Comparison of ENCODE assay signal across 9 mouse cellular contexts in genomic region chr8:103808580-103808979, GRCm38 (mm10).
A peak's percentile ranks its signal among the peaks of the same experiment; 100 is the strongest.
DNase-seq lines count a peak whose midpoint lies in the region; ATAC-seq and TF ChIP-seq lines count a peak whose summit lies in the region.
"Had no signal": no experiment of that assay in that cellular context is flagged by ENCODE, and none has a peak within 500 bp of the region (broad histone marks: within the 10 kb centered on the region; RNA-seq: fewer than 3 reads in every experiment).

No protein-coding gene starts in this region.

- no peak overlapping the region for H3K27ac ChIP-seq in hindbrain, embryonic 16.5 days (ENCODE audit: low read depth, low read length)
- H3K27ac ChIP-seq in hindbrain, embryonic 12.5 days = no peak overlapping the region
- H3K27ac ChIP-seq in heart, postnatal 0 days (ENCODE audit: low read depth) = no peak overlapping the region; the same call in 1 of the 2 replicates
- H3K27ac ChIP-seq in stomach, embryonic 14.5 days (ENCODE audit: low read length) = peak overlapping the region; percentile 59; the same call in 1 of the 2 replicates
- H3K27ac ChIP-seq: forebrain, embryonic 12.5 days had no signal

- H3K27me3 ChIP-seq in hindbrain, embryonic 16.5 days (replicated peaks; ENCODE audit: control insufficient read depth, insufficient read depth, low read length) = no peaks in the 10 kb centered on the region
- no peaks in the 10 kb centered on the region for H3K27me3 ChIP-seq in hindbrain, embryonic 12.5 days
- H3K27me3 ChIP-seq in heart, postnatal 0 days (ENCODE audit: control insufficient read depth, insufficient read depth, low read length) = no peaks in the 10 kb centered on the region
- no peaks in the 10 kb centered on the region for H3K27me3 ChIP-seq in stomach, embryonic 14.5 days (ENCODE audit: control insufficient read depth, insufficient read depth, low read length)
- H3K27me3 ChIP-seq: forebrain, embryonic 12.5 days had no signal

- TF ChIP-seq EP300 in heart, postnatal 0 days (IDR thresholded peaks at IDR 0.05; ENCODE audit: low read depth) = no peak

- H3K9ac ChIP-seq in hindbrain, embryonic 16.5 days (ENCODE audit: low read depth, low read length) = no peak overlapping the region
- no peak overlapping the region for H3K9ac ChIP-seq in hindbrain, embryonic 12.5 days
- H3K9ac ChIP-seq in heart, postnatal 0 days (replicated peaks; ENCODE audit: low read depth, low read length) = no peak overlapping the region
- no peak overlapping the region for H3K9ac ChIP-seq in stomach, embryonic 14.5 days (replicated peaks; ENCODE audit: low read depth, low read length)
- H3K9ac ChIP-seq: forebrain, embryonic 12.5 days had no signal

- no peaks in the 10 kb centered on the region for H3K36me3 ChIP-seq in hindbrain, embryonic 16.5 days (ENCODE audit: control insufficient read depth, insufficient read depth, low read length)
- H3K36me3 ChIP-seq in hindbrain, embryonic 12.5 days = no peaks in the 10 kb centered on the region
- no peaks in the 10 kb centered on the region for H3K36me3 ChIP-seq in heart, postnatal 0 days (replicated peaks; ENCODE audit: control insufficient read depth, insufficient read depth, low read length)
- H3K36me3 ChIP-seq in stomach, embryonic 14.5 days (ENCODE audit: control insufficient read depth, insufficient read depth, low read length) = no peaks in the 10 kb centered on the region
- H3K36me3 ChIP-seq: forebrain, embryonic 12.5 days had no signal

- no peaks in the 10 kb centered on the region for H3K9me3 ChIP-seq in hindbrain, embryonic 16.5 days (ENCODE audit: control insufficient read depth, low read length)
- H3K9me3 ChIP-seq in hindbrain, embryonic 12.5 days (replicated peaks) = no peaks in the 10 kb centered on the region
- no peaks in the 10 kb centered on the region for H3K9me3 ChIP-seq in heart, postnatal 0 days (replicated peaks; ENCODE audit: control insufficient read depth, low read length)
- no peaks in the 10 kb centered on the region for H3K9me3 ChIP-seq in stomach, embryonic 14.5 days (ENCODE audit: control insufficient read depth, low read depth, low read length)

- TF ChIP-seq CTCF in heart, postnatal 0 days (IDR thresholded peaks at IDR 0.05; ENCODE audit: low read depth) = no peak

- 0 out of 2 replicates have a peak, but pooled peaks have one; percentile 9 for ATAC-seq in hindbrain, embryonic 16.5 days
- ATAC-seq in hindbrain, embryonic 12.5 days (ENCODE audit: low FRiP score) = no peak
- ATAC-seq in heart, postnatal 0 days (ENCODE audit: insufficient read depth, low read depth) = peak; percentile 64
- ATAC-seq in stomach, embryonic 14.5 days (ENCODE audit: insufficient number of reproducible peaks, insufficient read depth, low FRiP score, low read depth) = peak; percentile 79; the same call in 1 of the 2 replicates
- ATAC-seq in erythroid progenitor cell, adult 5-6 weeks (replicated peaks; ENCODE audit: low FRiP score, poor library complexity, severe bottlenecking) = no peak

- WGBS in hindbrain, embryonic 16.5 days = 50% methylated on average over 8 of the region's 8 CpGs
- WGBS in hindbrain, embryonic 12.5 days = 40% methylated on average over 8 of the region's 8 CpGs
- WGBS in heart, postnatal 0 days = 62% methylated on average over 8 of the region's 8 CpGs
- WGBS in stomach, embryonic 14.5 days = 43% methylated on average over 8 of the region's 8 CpGs

- no peaks in the 10 kb centered on the region for H3K4me1 ChIP-seq in hindbrain, embryonic 16.5 days (ENCODE audit: control insufficient read depth, insufficient read depth, low read depth, low read length)
- H3K4me1 ChIP-seq in hindbrain, embryonic 12.5 days = peaks cover 8% of the 10 kb centered on the region
- no peaks in the 10 kb centered on the region for H3K4me1 ChIP-seq in heart, postnatal 0 days (ENCODE audit: control insufficient read depth, insufficient read depth)
- H3K4me1 ChIP-seq in stomach, embryonic 14.5 days (ENCODE audit: control insufficient read depth, insufficient read depth, low read length) = peaks cover 5% of the 10 kb centered on the region; the same call in 1 of the 2 replicates
- H3K4me1 ChIP-seq: forebrain, embryonic 12.5 days had no signal

- DNase-seq in heart, postnatal 0 days (ENCODE audit: low spot score) = peak; percentile 31
- peak; percentile 86 for DNase-seq in kidney, postnatal 14 days
- DNase-seq in cerebellum, adult 11-12 months = no peak
- no peak for DNase-seq in B cell, adult 2 months

- no peak overlapping the region for H3K4me3 ChIP-seq in hindbrain, embryonic 16.5 days (ENCODE audit: low read length)
- no peak overlapping the region for H3K4me3 ChIP-seq in hindbrain, embryonic 12.5 days
- no peak overlapping the region for H3K4me3 ChIP-seq in heart, postnatal 0 days (ENCODE audit: low read depth, low read length)
- H3K4me3 ChIP-seq in stomach, embryonic 14.5 days (ENCODE audit: low read depth, low read length) = no peak overlapping the region
- H3K4me3 ChIP-seq: forebrain, embryonic 12.5 days had no signal

- no peak overlapping the region for H3K4me2 ChIP-seq in hindbrain, embryonic 16.5 days (ENCODE audit: low read length)
- no peak overlapping the region for H3K4me2 ChIP-seq in hindbrain, embryonic 12.5 days (replicated peaks)
- no peak overlapping the region for H3K4me2 ChIP-seq in heart, postnatal 0 days (ENCODE audit: low read depth, low read length)
- no peak overlapping the region for H3K4me2 ChIP-seq in stomach, embryonic 14.5 days (replicated peaks; ENCODE audit: low read depth, low read length)
- H3K4me2 ChIP-seq: forebrain, embryonic 12.5 days had no signal

Comparison
In these comparisons a context has a peak if more than half of its experiments do, and no peak if none do; other contexts are left out.
1. ATAC-seq: peak in hindbrain, embryonic 16.5 days (single experiment), heart, postnatal 0 days (single experiment) and stomach, embryonic 14.5 days (single experiment); none in hindbrain, embryonic 12.5 days (single experiment) and erythroid progenitor cell, adult 5-6 weeks (single experiment).
2. DNase-seq: peak in heart, postnatal 0 days (single experiment) and kidney, postnatal 14 days (single experiment); none in cerebellum, adult 11-12 months (single experiment) and B cell, adult 2 months (0 of 2).